Mouse (Mus musculus) ES-CJ7 (cell line): ENCODE measurements around the gene AU018091.
A peak's percentile ranks its signal among the peaks of the same experiment; 100 is the strongest.
"Not testable (repeated sequence)": the region's sequence is repeated elsewhere in the genome, so short reads cannot be mapped to it uniquely, and the experiment has no call there.

ENCODE experiments used
- DNase-seq: peaks from one replicate; pipeline ENCODE4 v3.0.0; 2011; ENCODE audit warnings: low read depth, low spot score

AU018091 gene

DNA sequence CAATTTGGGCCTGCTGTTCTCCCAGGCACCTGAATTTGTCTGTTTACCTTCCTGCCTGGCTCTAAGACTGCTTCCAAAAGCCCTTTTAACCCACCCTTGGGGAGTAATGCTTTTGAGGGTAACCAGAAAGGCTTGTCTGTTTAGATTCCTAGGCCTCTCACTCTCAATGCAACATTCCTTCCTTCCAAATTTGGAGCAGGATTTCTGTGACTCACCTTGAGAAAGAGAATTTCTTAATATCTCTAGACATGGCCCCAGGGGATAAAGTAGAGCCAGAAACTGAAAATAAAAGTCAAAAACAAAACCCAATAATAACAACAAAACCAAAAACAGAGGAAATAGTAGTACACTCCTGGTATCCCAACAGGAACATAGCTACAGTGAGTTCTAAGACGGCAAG lies 707 bp downstream of the AU018091 start:
- DNase-seq = no peak

- DNase-seq = peak; percentile 78
Measured at GRCm38 (mm10) chr7:3166270-3166669, 2.7 kb downstream of the AU018091 start.

GRCm38 (mm10) chr7:3164991-3165390 lies 4.0 kb downstream of the AU018091 start:
- DNase-seq = peak; percentile 68

- DNase-seq = peak; percentile 81
Measured at GRCm38 (mm10) chr7:3164381-3164780, 4.6 kb downstream of the AU018091 start.

- no peak for DNase-seq
Measured at GRCm38 (mm10) chr7:3150376-3150775, 18.6 kb downstream of the AU018091 start.

DNA sequence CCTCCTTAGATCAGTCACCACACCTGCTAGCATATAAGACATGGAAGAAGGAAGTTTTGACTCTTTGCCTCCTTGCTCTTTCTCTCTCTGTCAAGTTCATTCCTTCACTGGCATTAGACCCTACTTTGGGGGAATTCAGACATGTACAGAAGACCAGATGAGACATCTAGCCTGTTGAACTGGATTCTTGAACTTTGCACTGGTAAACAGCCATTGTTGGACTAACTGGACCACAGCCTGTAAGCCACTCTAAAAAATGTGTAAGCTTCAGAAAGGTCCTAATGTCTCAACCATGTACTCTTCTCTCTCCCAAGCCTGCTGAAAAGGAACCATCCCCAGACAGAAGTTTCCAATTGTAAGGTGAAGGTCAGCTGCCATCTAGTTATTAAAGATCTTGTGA lies 22.9 kb downstream of the AU018091 start:
- DNase-seq = no peak

DNA sequence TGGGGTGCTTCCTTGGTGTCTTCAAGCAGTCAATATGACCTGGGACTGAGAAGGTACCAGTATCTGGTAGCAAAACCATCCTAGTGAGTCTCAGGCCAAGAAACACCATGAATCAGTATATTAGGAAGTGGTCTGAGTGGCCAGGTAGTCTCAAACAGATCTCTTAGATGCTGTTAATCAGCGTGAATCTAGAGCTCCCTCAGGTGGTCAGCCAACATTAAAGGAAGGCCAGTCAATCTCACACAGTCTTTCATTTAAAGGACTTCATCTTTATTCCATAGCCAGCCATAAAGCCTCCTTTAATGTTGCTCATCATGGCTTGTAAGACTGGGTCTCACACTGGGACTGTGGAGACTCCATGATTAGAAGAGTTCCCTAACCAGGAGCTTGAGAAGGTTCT lies 25.7 kb downstream of the AU018091 start:
- peak; percentile 53 for DNase-seq

GRCm38 (mm10) chr7:3135606-3136005 lies 33.4 kb downstream of the AU018091 start:
- no peak for DNase-seq

DNA sequence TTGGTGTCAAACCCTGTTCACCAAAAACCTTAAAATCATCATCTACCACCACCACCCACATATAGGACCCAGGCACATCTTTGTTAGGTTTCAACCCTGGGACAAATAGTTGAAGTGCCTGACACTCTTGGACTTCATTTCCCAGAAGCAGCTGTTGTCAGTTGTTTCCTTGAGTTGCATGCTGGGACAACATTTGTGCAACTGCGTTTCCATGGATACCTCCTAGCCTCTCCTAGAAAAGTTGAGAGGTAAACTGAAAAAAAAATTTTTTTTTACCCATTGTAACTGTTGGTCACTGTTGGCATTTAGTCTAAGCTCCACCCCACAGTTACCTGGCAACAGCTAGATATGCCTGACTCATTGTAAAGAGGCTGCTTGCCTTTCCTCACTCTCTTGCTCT lies 34.3 kb downstream of the AU018091 start:
- DNase-seq = peak; percentile 53

GRCm38 (mm10) chr7:3130342-3130741 lies 38.7 kb downstream of the AU018091 start:
- no peak for DNase-seq

GRCm38 (mm10) chr7:3128564-3128963 lies 40.4 kb downstream of the AU018091 start:
- DNase-seq = not testable (repeated sequence)

DNA sequence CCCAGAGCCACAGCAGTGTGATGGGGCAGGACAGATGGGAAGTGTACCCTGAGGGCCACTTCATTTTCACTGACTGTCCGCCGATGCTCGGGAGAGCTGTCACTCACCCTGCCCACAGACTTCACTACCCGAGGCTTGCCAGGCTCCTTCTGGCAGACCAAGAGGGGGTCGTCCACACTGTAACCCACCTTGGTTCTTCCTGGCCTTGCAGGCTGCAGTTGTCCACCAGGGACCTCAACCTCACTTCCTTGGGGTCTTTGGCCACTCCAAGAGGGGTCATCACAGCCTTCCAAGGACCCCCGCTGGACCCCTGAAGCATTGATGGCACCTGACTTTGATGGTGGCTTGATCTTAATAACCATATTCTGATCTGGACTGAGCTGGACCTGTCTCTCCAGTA lies 57.8 kb downstream of the AU018091 start:
- DNase-seq = not testable (repeated sequence)

DNA sequence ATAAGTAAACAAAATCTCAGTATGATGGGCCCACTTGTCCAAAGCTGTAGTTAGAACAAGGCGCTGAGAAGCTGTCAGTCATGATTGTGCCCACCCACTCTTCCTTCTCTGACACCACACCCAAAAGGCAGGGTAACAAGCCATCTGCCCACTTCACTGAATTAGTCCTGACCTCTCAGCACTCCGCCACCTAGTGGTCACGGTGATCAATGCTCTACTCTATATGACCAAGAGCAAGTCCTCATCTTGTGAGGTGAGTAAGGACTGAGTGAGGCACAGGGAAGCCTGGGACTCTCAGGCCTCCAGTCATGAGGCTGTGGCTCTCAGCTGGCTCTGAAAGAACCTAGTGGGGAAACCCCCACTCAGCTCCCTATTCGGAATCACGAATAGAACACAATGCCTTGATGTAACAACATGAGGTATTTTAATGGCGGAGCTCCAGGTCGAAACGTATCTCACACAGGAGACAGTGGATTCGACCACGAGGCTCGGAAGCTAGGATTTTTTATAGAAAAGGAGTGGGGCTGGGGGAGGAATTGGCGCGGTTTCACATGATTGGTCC lies 62.4 kb downstream of the AU018091 start:
- peak; percentile 82 for DNase-seq
